ENCODE assay signal across 8 mouse cellular contexts in genomic region chr11:98709001-98709741, GRCm38 (mm10). TPM values are rescaled to one million over a fixed set of nuclear protein-coding genes. Genes with fewer than 3 reads are reported as not detected.
DNase-seq lines count a peak whose midpoint lies in the region; ATAC-seq and TF ChIP-seq lines count a peak whose summit lies in the region.

No protein-coding gene starts in this region.

- peak; percentile 76 to 84 for DNase-seq in kidney, adult 8-10 months
- DNase-seq in lung, postnatal 4 days, result peak; percentile 40 to 67
- DNase-seq in thymus, postnatal 0 days (ENCODE audit: low spot score), result no peak
- DNase-seq in hindbrain, embryonic 14.5 days (ENCODE audit: low spot score), result no peak
- no peak for DNase-seq in cerebellum, adult 18-20 months

- H3K27ac ChIP-seq in hindbrain, embryonic 13.5 days, result no peak overlapping the region
- H3K27ac ChIP-seq in hindbrain, embryonic 16.5 days (ENCODE audit: low read depth, low read length), result no peak overlapping the region
- H3K27ac ChIP-seq in embryonic fibroblast, embryonic 13.5 days (ENCODE audit: insufficient read depth, low read length), result peak overlapping the region; percentile 43
- no peak overlapping the region for H3K27ac ChIP-seq in hindbrain, embryonic 14.5 days

- no peak for ATAC-seq in hindbrain, embryonic 13.5 days (ENCODE audit: low FRiP score)
- ATAC-seq in hindbrain, embryonic 16.5 days, result no peak
- no peak for ATAC-seq in hindbrain, embryonic 14.5 days (ENCODE audit: low FRiP score)

- H3K4me2 ChIP-seq in hindbrain, embryonic 13.5 days, result no peak overlapping the region
- H3K4me2 ChIP-seq in hindbrain, embryonic 16.5 days (ENCODE audit: low read length), result no peak overlapping the region
- no peak overlapping the region for H3K4me2 ChIP-seq in hindbrain, embryonic 14.5 days (replicated peaks)

- no peaks in the 10 kb centered on the region for H3K27me3 ChIP-seq in hindbrain, embryonic 13.5 days
- H3K27me3 ChIP-seq in hindbrain, embryonic 16.5 days (replicated peaks; ENCODE audit: control insufficient read depth, insufficient read depth, low read length), result no peaks in the 10 kb centered on the region
- no peaks in the 10 kb centered on the region for H3K27me3 ChIP-seq in hindbrain, embryonic 14.5 days (ENCODE audit: control insufficient read depth, insufficient read depth, low read length)

- TF ChIP-seq POLR2A in embryonic fibroblast, embryonic 13.5 days (IDR thresholded peaks at IDR 0.05; ENCODE audit: low read depth, low read length), result no peak

- H3K9ac ChIP-seq in hindbrain, embryonic 13.5 days, result peak overlapping the region; percentile 19; the same call in 1 of the 2 replicates
- H3K9ac ChIP-seq in hindbrain, embryonic 16.5 days (ENCODE audit: low read depth, low read length), result no peak overlapping the region
- no peak overlapping the region for H3K9ac ChIP-seq in hindbrain, embryonic 14.5 days

- H3K36me3 ChIP-seq in hindbrain, embryonic 13.5 days, result peaks cover 98% of the 10 kb centered on the region
- peaks cover 52% of the 10 kb centered on the region for H3K36me3 ChIP-seq in hindbrain, embryonic 16.5 days (ENCODE audit: control insufficient read depth, insufficient read depth, low read length)
- peaks cover 95% of the 10 kb centered on the region for H3K36me3 ChIP-seq in hindbrain, embryonic 14.5 days (replicated peaks; ENCODE audit: control insufficient read depth, insufficient read depth)

- H3K4me3 ChIP-seq in hindbrain, embryonic 13.5 days, result no peak overlapping the region
- no peak overlapping the region for H3K4me3 ChIP-seq in hindbrain, embryonic 16.5 days (ENCODE audit: low read length)
- H3K4me3 ChIP-seq in embryonic fibroblast, embryonic 13.5 days (ENCODE audit: insufficient read depth, low read length), result no peak overlapping the region
- H3K4me3 ChIP-seq in hindbrain, embryonic 14.5 days (replicated peaks; ENCODE audit: low read length), result no peak overlapping the region

- H3K9me3 ChIP-seq in hindbrain, embryonic 13.5 days, result no peaks in the 10 kb centered on the region
- H3K9me3 ChIP-seq in hindbrain, embryonic 16.5 days (ENCODE audit: control insufficient read depth, low read length), result no peaks in the 10 kb centered on the region
- no peaks in the 10 kb centered on the region for H3K9me3 ChIP-seq in hindbrain, embryonic 14.5 days (ENCODE audit: control insufficient read depth, low read length)

- TF ChIP-seq CTCF in embryonic fibroblast, embryonic 13.5 days (IDR thresholded peaks at IDR 0.05; ENCODE audit: borderline replicate concordance, insufficient read depth, low read length), result no peak

- H3K4me1 ChIP-seq in hindbrain, embryonic 13.5 days (replicated peaks), result peaks cover 4% of the 10 kb centered on the region; the same call in 1 of the 2 replicates
- H3K4me1 ChIP-seq in hindbrain, embryonic 16.5 days (ENCODE audit: control insufficient read depth, insufficient read depth, low read depth, low read length), result peaks cover 5% of the 10 kb centered on the region
- peaks cover 8% of the 10 kb centered on the region for H3K4me1 ChIP-seq in embryonic fibroblast, embryonic 13.5 days (ENCODE audit: control insufficient read depth, insufficient read depth, low read length)
- no peaks in the 10 kb centered on the region for H3K4me1 ChIP-seq in hindbrain, embryonic 14.5 days (replicated peaks; ENCODE audit: control insufficient read depth, insufficient read depth, low read length)

- 86% methylated on average over 26 of the region's 26 CpGs for WGBS in hindbrain, embryonic 13.5 days
- WGBS in hindbrain, embryonic 16.5 days, result 80% methylated on average over 26 of the region's 26 CpGs
- WGBS in hindbrain, embryonic 14.5 days, result 87% methylated on average over 26 of the region's 26 CpGs

RNA-seq across cellular contexts. Expression of gene Csf3, which starts 8.1 kb away (rescaled TPM):
- not detected in 2 replicates for polyA plus RNA-seq in hindbrain, embryonic 13.5 days (2015; fragmentation: Nextera tagmentation; extraction: Ambion mirVana)
- polyA plus RNA-seq in hindbrain, embryonic 16.5 days (2015; fragmentation: Nextera tagmentation; extraction: Ambion mirVana), result not detected in 2 replicates
- polyA plus RNA-seq in embryonic fibroblast, embryonic 13.5 days (2011; ENCODE audit: insufficient read length, low read depth, missing spikeins), result 0.35 TPM in 1 of 2 replicates, not detected in the other
- polyA plus RNA-seq in thymus, postnatal 0 days (2015; fragmentation: Nextera tagmentation; extraction: Ambion mirVana), result not detected in 2 replicates
- polyA plus RNA-seq in hindbrain, embryonic 14.5 days (2014; fragmentation: Nextera tagmentation; extraction: Ambion mirVana), result not detected in 2 replicates

RNA-seq across cellular contexts. Expression of gene Med24, which starts 20.1 kb away (rescaled TPM):
- polyA plus RNA-seq in hindbrain, embryonic 13.5 days (2015; fragmentation: Nextera tagmentation; extraction: Ambion mirVana), result 72.4 and 75.2 TPM in 2 replicates
- polyA plus RNA-seq in hindbrain, embryonic 16.5 days (2015; fragmentation: Nextera tagmentation; extraction: Ambion mirVana), result 62.5 and 71.1 TPM in 2 replicates
- polyA plus RNA-seq in embryonic fibroblast, embryonic 13.5 days (2011; ENCODE audit: insufficient read length, low read depth, missing spikeins), result 50.1 and 58.1 TPM in 2 replicates
- polyA plus RNA-seq in thymus, postnatal 0 days (2015; fragmentation: Nextera tagmentation; extraction: Ambion mirVana), result 48.3 and 48.5 TPM in 2 replicates
- polyA plus RNA-seq in hindbrain, embryonic 14.5 days (2014; fragmentation: Nextera tagmentation; extraction: Ambion mirVana), result 58.4 and 62.7 TPM in 2 replicates

RNA-seq across cellular contexts. Expression of gene Psmd3, which starts 26.8 kb away (rescaled TPM):
- polyA plus RNA-seq in hindbrain, embryonic 13.5 days (2015; fragmentation: Nextera tagmentation; extraction: Ambion mirVana), result 176 and 182 TPM in 2 replicates
- 186 and 189 TPM in 2 replicates for polyA plus RNA-seq in hindbrain, embryonic 16.5 days (2015; fragmentation: Nextera tagmentation; extraction: Ambion mirVana)
- 86.7 and 91.8 TPM in 2 replicates for polyA plus RNA-seq in embryonic fibroblast, embryonic 13.5 days (2011; ENCODE audit: insufficient read length, low read depth, missing spikeins)
- 211 and 224 TPM in 2 replicates for polyA plus RNA-seq in thymus, postnatal 0 days (2015; fragmentation: Nextera tagmentation; extraction: Ambion mirVana)
- 130 and 141 TPM in 2 replicates for polyA plus RNA-seq in hindbrain, embryonic 14.5 days (2014; fragmentation: Nextera tagmentation; extraction: Ambion mirVana)

RNA-seq across cellular contexts. Expression of gene Thra, which starts 31.3 kb away (rescaled TPM):
- polyA plus RNA-seq in hindbrain, embryonic 13.5 days (2015; fragmentation: Nextera tagmentation; extraction: Ambion mirVana), result 117 and 122 TPM in 2 replicates
- polyA plus RNA-seq in hindbrain, embryonic 16.5 days (2015; fragmentation: Nextera tagmentation; extraction: Ambion mirVana), result 127 and 144 TPM in 2 replicates
- polyA plus RNA-seq in embryonic fibroblast, embryonic 13.5 days (2011; ENCODE audit: insufficient read length, low read depth, missing spikeins), result 66.0 and 83.9 TPM in 2 replicates
- polyA plus RNA-seq in thymus, postnatal 0 days (2015; fragmentation: Nextera tagmentation; extraction: Ambion mirVana), result 7.3 and 9.1 TPM in 2 replicates
- polyA plus RNA-seq in hindbrain, embryonic 14.5 days (2014; fragmentation: Nextera tagmentation; extraction: Ambion mirVana), result 165 and 181 TPM in 2 replicates

RNA-seq across cellular contexts. Expression of gene Gsdma, which starts 45.0 kb away (rescaled TPM):
- polyA plus RNA-seq in hindbrain, embryonic 13.5 days (2015; fragmentation: Nextera tagmentation; extraction: Ambion mirVana), result 0.05 TPM in 1 of 2 replicates, not detected in the other
- polyA plus RNA-seq in hindbrain, embryonic 16.5 days (2015; fragmentation: Nextera tagmentation; extraction: Ambion mirVana), result 0.08 TPM in 1 of 2 replicates, not detected in the other
- not detected in 2 replicates for polyA plus RNA-seq in embryonic fibroblast, embryonic 13.5 days (2011; ENCODE audit: insufficient read length, low read depth, missing spikeins)
- 0.49 and 0.80 TPM in 2 replicates for polyA plus RNA-seq in thymus, postnatal 0 days (2015; fragmentation: Nextera tagmentation; extraction: Ambion mirVana)
- polyA plus RNA-seq in hindbrain, embryonic 14.5 days (2014; fragmentation: Nextera tagmentation; extraction: Ambion mirVana), result not detected in 2 replicates

Comparison
In these comparisons a context has a peak if more than half of its experiments do, and no peak if none do; other contexts are left out.
1. DNase-seq: peak in kidney, adult 8-10 months (2 of 2) and lung, postnatal 4 days (2 of 2); none in thymus, postnatal 0 days (single experiment), hindbrain, embryonic 14.5 days (single experiment) and cerebellum, adult 18-20 months (0 of 2).